Mouse (Mus musculus) c-Kit-positive CD71-negative TER-119-negative erythroid progenitor cells, embryonic 14.5 days (primary cell): ENCODE data around the gene Ugt1a1.

Experiments
- DNase-seq: peaks from one replicate; pipeline ENCODE4 v3.0.0-alpha.2; 2013; ENCODE audit warnings: low read depth

The Ugt1a1 gene

DNA sequence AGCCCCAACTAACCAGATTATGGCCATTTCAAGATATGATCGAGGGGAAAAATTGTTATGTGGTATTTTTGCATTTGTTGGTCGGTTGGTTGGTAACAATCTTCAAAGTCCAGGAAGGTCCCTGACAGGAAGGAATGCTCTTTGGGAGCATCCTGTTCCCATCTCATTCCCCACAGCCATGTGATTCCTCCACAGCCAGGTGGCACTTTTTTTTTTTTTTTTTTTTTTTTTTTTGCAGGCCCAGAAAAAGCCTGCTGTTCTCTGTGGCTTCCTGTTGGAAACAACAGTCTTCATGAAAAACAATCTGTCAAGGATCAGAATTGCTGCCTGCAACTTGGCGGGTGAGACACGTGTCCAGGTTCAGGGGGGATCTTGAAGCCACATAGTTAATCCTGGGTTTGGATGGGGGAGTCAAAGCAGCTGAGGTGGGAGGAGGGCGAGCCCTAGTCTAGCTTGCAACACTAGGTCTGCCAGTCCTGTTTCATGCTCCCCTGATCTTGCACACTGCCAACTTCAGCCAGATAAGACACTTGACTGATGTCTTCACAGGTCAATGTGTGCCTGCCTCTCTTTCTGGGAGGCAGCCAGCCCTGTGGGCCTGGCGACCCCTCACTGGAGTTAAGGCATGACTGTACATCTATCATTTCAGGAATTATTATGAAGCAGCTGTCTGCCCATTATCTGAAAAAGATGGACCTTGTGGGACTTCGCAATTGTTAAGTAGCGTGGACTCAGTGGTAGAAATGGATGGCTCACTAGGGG is 47.3 kb downstream of the Ugt1a1 start:
- no peak for DNase-seq

DNA sequence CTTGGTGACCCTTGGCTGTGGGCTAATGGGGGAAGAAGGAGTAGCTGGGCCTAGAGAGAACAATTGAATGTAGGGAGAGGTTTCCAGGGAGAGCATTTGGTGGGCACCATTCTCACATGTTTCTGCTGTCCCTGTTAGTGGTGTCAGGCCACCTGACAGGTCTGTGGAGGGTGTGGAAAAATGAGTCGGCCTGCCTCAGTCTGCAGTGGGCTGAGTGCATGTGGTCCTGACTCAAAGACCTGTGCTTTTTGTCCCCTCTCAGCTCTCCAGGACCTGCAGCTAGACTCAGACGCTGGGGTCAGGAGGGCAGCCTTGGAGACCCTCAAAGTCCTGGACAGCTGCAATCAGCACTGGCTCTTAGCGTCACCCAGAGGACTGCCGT is 47.9 kb downstream of the Ugt1a1 start:
- DNase-seq: no peak

DNA sequence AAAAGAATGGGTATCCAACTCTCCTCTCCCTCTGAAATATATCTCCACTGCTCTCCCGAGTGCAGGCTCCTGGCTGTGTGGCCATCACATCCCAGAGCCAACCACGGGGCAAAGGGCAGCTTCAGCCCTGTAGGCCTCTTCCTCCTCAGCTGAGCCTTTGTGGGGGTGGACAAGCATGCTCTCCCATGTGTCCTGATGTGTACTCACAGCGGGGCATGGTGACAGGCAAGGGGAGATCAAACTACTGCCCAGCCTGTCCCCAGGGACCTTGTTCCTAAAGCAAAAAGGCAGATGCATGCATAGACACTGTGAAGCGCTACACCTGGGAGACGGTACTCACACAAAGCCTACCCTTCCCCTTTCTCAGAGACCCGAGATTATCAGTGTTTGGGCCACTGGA is 48.4 kb downstream of the Ugt1a1 start:
- DNase-seq: no peak

DNA sequence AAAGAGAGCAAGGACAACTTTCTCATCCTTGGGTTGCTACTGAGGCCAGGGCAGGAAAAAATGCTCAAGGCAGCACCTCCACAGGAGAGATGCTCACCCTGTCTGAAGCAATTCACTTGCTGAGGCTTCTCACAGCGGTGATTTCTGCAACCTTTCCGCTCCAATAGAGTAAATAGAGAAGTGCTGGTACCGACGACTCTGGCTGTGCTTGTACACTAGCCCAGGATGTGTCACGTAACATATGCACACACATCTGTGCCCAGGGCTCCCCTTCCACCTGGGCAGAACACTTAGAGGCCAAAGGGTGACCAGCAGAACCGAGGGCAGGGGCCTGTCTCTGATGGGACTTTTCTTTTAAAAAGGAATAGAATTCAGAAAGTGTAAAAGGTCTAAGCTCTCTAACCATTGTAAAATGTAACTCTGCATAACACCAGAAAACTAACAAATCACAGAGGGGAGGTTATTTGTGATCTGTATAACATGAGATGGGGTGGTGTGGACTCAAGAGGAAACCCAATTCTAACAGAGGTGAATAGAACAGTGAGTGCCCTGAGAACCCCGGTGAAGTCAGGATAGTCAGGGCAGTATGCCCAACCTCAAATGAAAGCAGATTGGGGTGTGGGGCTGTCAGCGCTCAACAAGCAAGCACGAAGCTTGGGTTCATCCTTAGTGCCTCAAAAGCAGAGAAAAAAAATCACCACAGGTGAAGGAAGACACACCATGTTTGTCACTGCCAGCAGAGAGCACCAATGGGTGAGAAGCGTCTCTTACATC is 49.0 kb downstream of the Ugt1a1 start:
- DNase-seq: no peak

DNA sequence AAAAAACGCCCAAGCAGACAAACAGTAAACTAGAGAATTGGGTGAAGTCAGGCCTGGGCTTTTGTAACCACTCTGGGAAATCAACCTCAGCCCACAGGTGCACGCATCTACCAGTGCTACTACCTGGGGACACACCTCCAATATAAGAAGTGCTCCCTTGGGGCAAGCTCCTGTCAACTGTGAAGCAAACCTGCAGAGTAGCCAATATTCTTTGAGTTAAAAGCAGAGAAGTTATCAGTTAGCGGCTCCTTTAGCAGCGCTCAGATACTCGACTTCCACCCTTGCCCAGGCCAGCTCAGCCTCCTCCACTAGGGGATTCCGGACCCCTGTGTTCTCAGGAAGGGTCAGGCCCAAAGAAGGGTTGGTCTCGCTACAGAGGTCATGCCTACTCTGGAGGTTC is 49.9 kb downstream of the Ugt1a1 start:
- DNase-seq: no peak

DNA sequence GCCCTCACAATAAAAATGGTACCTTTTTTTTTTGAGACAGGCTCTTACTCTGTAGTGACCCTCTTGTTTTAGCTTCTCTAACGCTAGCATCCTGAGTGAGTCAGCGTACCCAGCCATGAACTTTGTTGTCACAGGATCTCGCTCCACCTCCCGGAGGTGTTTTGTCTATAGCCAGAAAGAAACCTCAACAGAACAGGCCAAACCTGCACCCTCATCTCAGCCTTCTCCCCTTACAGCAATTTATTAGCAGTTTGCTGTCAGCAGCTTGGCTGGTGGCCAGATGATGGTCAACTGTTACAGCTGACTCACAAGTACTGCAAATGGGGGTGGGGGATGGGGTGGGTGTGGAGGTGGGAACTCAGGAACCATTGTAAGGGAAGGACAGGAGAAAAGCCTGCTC is 50.5 kb downstream of the Ugt1a1 start:
- DNase-seq: no peak

DNA sequence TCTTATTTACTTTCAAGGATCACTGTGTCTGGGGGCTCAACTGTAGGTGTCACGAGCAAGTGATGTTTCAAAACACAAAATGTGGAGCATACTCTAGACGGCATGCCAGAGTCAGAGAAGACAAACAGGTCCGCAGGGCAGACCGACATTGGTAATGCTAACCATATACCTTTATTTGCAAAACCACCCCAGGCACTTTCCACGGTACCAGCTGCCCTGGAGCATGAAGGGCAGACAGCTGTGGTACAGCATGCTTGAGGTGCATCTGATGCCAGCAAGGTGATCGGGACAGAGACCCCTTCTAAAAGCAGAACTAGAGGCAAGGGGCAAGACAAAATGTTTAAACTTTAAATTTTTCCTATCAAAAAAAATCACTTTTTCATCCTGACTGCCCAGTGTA is 51.2 kb downstream of the Ugt1a1 start:
- no peak for DNase-seq

DNA sequence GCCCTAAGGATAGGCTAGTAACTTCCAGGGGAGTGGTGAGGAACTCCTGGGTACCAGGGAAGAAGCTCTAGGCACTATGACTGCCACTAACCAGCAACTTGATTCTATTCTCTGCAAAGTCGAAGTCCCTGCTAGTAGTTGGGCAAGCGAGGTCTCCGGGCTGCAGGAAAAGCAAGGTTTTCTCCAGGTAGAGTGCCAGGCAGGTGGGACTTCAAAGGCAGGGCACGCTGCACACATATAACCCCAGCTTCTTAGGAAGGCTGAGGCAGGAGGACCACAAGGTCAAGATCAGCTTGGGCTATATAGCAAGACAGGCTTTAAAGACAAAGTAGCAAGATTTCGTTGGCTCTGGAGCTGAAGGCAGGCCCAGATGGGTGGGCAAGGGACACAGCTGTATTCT is 52.0 kb downstream of the Ugt1a1 start:
- no peak for DNase-seq

DNA sequence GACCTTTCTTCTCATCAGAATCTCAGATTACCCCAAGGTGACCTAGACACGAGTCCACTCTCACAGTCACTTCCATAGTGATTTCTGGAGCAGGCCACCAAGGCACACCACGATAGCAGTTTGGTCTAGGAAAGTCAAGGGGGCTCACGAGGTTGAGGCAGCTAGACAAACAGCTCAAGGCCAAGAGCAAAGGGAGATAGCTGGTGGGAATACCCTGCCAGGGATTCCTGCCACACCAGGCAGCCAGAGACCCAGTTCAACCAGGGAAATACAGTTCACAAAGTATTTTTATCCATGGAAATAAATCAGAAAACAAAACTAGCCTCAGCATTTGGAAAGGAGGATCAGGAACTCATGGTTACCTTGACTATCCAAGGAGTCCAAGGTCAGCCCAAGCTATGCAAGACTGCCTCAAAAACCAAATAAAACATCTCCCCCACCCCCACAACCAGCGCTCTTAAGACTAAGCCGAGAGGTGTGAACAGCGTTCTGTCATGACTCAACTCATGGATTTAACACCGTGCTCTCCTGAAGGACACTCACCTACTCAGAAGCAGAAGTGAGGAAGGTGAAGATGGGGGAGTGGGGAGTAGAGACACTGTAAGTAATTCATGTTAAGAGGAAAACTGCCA is 52.6 kb downstream of the Ugt1a1 start:
- no peak for DNase-seq

DNA sequence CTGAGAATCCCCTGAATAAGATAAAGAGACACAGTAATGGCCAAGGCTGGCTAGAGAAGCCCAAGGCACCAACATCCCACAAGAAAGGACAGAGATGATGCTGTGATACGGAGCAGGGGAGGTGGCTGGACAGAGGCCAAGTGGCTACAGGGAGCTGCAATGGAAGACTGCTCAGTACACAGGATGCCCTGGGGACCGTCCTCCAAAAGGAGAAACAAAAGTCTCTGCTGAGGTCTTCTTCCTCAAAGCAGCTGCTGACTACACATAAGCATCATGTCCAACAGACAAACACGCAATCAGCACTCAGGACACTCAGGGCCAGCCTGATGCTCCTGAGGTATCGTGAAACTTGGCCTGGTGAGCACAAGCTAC is 53.1 kb downstream of the Ugt1a1 start:
- DNase-seq: no peak

DNA sequence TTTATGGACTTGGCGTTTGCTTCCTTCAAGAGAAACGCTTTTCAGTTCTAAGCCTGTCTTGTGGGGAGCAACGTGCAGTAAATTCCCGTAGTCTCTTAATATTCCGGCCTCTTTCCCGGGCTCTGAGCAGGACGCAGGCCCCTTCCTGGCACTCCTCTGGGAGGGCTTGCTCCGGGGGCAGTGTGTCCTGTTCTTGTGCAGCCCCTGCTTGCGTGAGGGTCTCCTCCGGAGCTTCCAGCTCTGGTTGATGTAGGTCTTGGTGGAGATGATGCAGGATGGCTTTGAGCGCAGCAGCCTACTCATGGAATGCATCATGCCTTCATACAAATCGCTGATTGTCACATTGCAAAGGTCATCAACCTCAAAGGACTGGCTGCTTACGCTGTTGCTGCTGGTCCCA is 54.4 kb downstream of the Ugt1a1 start:
- no peak for DNase-seq

DNA sequence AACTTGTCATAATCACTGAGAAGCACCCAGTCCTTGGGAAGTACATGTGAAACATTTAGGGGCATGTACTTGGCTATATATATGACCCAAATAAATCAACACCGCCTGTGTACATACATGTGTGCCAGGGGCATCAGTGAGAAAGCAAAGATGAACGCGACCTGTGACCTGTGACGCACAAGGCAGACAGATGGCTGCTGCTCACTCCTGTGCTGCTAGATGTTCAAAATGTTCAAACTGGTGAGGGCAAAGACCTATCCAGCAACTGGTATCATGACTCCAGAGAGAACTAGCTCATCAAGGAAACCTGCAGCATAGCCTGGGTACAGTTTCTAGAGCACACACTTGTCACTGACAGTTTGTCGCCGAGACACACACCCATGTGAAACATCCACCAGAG is 55.7 kb downstream of the Ugt1a1 start:
- no peak for DNase-seq

DNA sequence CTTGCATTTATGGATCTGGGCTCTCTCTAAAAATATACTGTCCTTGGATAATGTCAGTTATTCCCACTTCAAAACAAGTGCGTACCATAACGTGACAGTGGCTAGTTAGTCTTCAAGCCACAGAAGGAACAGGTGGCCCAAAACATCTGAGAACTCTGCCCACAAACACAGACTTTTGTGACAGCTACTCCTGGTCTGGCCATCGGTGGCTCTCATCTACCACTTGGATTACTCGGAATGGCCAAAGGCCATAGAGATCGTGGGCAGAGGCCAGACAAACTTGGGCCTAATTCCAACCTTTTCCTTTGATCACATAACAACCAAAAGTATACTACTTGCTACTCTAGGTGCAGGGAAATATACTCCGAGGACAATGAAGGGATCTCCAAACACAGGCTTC is 56.3 kb downstream of the Ugt1a1 start:
- no peak for DNase-seq
